Mouse (Mus musculus): Measurements from ENCODE around the gene Ube2j1.

The Ube2j1 gene

GRCm38 (mm10) chr4:33018361-33018999, 12.7 kb upstream of the Ube2j1 start:
- DNase-seq: peak; percentile 95

GRCm38 (mm10) chr4:33024420-33024819, 6.8 kb upstream of the Ube2j1 start:
- DNase-seq: peak; percentile 20

GRCm38 (mm10) chr4:33029104-33029503, 2.1 kb upstream of the Ube2j1 start:
- DNase-seq: no peak

- no peak for DNase-seq
These were observed 687 bp upstream of the Ube2j1 start for GRCm38 (mm10) chr4:33030264-33031194.

- DNase-seq: no peak
These were observed 829 bp downstream of the Ube2j1 start for GRCm38 (mm10) chr4:33032045-33032444.

- DNase-seq: no peak
These were observed 2.3 kb downstream of the Ube2j1 start for GRCm38 (mm10) chr4:33033515-33033914.

GRCm38 (mm10) chr4:33039826-33040225, 8.6 kb downstream of the Ube2j1 start:
- DNase-seq: no peak

GRCm38 (mm10) chr4:33049601-33050000, 18.4 kb downstream of the Ube2j1 start:
- DNase-seq: no peak

GRCm38 (mm10) chr4:33052055-33052454, 20.8 kb downstream of the Ube2j1 start:
- DNase-seq: no peak

- DNase-seq: no peak
These were observed 21.4 kb downstream of the Ube2j1 start for GRCm38 (mm10) chr4:33052650-33053049.

- DNase-seq: no peak
These were observed 23.2 kb downstream of the Ube2j1 start for GRCm38 (mm10) chr4:33054426-33054825.

GRCm38 (mm10) chr4:33056317-33056716, 25.1 kb downstream of the Ube2j1 start:
- DNase-seq: no peak

- no peak for DNase-seq
These were observed 26.9 kb downstream of the Ube2j1 start for GRCm38 (mm10) chr4:33057890-33058687.

GRCm38 (mm10) chr4:33061158-33061557, 29.9 kb downstream of the Ube2j1 start:
- DNase-seq: no peak

GRCm38 (mm10) chr4:33062981-33063380, 31.8 kb downstream of the Ube2j1 start, which contains the start of gene Gabrr2:
TSS of gene Gabrr2 (plus strand) at chr4:33062999.
- no peak for DNase-seq

GRCm38 (mm10) chr4:33064986-33065385, 33.8 kb downstream of the Ube2j1 start:
- no peak for DNase-seq

GRCm38 (mm10) chr4:33066223-33066960, 35.2 kb downstream of the Ube2j1 start:
- DNase-seq: no peak

GRCm38 (mm10) chr4:33067331-33067730, 36.1 kb downstream of the Ube2j1 start:
- no peak for DNase-seq

GRCm38 (mm10) chr4:33067826-33068225, 36.6 kb downstream of the Ube2j1 start:
- no peak for DNase-seq

- DNase-seq: no peak
These were observed 37.7 kb downstream of the Ube2j1 start for GRCm38 (mm10) chr4:33068894-33069293.

GRCm38 (mm10) chr4:33070326-33070725, 39.1 kb downstream of the Ube2j1 start:
- no peak for DNase-seq

- DNase-seq: no peak
These were observed 40.1 kb downstream of the Ube2j1 start for GRCm38 (mm10) chr4:33071337-33071736.
